Mouse (Mus musculus) kidney, embryonic 16.5 days (tissue): Measurements from ENCODE around the gene Zfp219. TPM values are rescaled to one million over a fixed set of nuclear protein-coding genes. Genes with fewer than 3 reads are reported as not detected.

ENCODE experiments used
- ATAC-seq: fragments of 200-750 bp; cut with Nextera tagmentation; 2 replicates; pipeline ENCODE4 v1.8.0; 2017; ENCODE audit warnings: moderate TSS enrichment; ENCODE audit not compliant: low FRiP score, low TSS enrichment
- H3K27ac ChIP-seq: fragments of 300-500 bp; sonication (generic); 2 replicates; pipeline ENCODE4 v1.5.1; 2014; ENCODE audit warnings: low read length
- H3K27me3 ChIP-seq: fragments of 300-500 bp; sonication (generic); 2 replicates; pipeline ENCODE4 v1.6.1; 2014; ENCODE audit warnings: low read length, control low read depth, mixed read lengths; ENCODE audit not compliant: insufficient read depth
- H3K36me3 ChIP-seq: fragments of 300-500 bp; sonication (generic); 2 replicates; pipeline ENCODE4 v1.6.1; 2014; ENCODE audit warnings: low read length, control low read depth, mixed read lengths; ENCODE audit not compliant: insufficient read depth
- H3K4me1 ChIP-seq: fragments of 300-500 bp; sonication (generic); 2 replicates; pipeline ENCODE4 v1.6.1; 2014; ENCODE audit warnings: low read length, control low read depth, mixed read lengths; ENCODE audit not compliant: insufficient read depth
- H3K4me2 ChIP-seq: fragments of 300-500 bp; sonication (generic); replicated peaks from 2 replicates; pipeline ENCODE4 v1.6.1; 2014; ENCODE audit warnings: low read depth, low read length
- H3K4me3 ChIP-seq: fragments of 300-500 bp; sonication (generic); 2 replicates; pipeline ENCODE4 v1.5.1; 2014; ENCODE audit warnings: mild to moderate bottlenecking, low read length
- H3K9ac ChIP-seq: fragments of 300-500 bp; sonication (generic); replicated peaks from 2 replicates; pipeline ENCODE4 v1.6.1; 2014; ENCODE audit warnings: low read length
- H3K9me3 ChIP-seq: fragments of 300-500 bp; sonication (generic); 2 replicates; pipeline ENCODE4 v1.6.1; 2016; ENCODE audit warnings: low read length, control low read depth
- WGBS: fragments of 180-500 bp; shearing (Covaris S2); extraction: QIAGEN DNeasy Blood & Tissue Kit; methylation state at CpG from one replicate; pipeline ENCODE4 v1.1.7; 2014; 5-methylcytosine and 5-hydroxymethylcytosine counted together
- polyA plus RNA-seq: library from polyadenylated mRNA; unstranded; fragments of >200 nt; fragmentation: Nextera tagmentation; extraction: Ambion mirVana; gene quantifications from 2 replicates; pipeline ENCODE4 v1.2.1, GENCODE M21; 2015

The Zfp219 gene
- polyA plus RNA-seq, 1 experiment from 2014 or later: 39.2 TPM

GRCm38 (mm10) chr14:51960316-51960715 lies 60.2 kb downstream of the Zfp219 start:
- Histone ChIP-seq H3K4me1 (no peaks in the 10 kb centered on the region), H3K9ac (no peak overlapping the region), H3K36me3 (no peaks in the 10 kb centered on the region), H3K4me2 (no peak overlapping the region), H3K27me3 (no peaks in the 10 kb centered on the region), H3K4me3 (no peak overlapping the region), H3K27ac (no peak overlapping the region), H3K9me3 (peaks cover 4% of the 10 kb centered on the region)
- no peak for ATAC-seq
- WGBS: 83% methylated on average over 2 of the region's 2 CpGs

Other genes starting within 250 kb of the Zfp219 start
- not detected in 2 replicates for gene Ang4, start 247.1 kb downstream of the Zfp219 start, polyA plus RNA-seq
- gene AY358078, start 220.7 kb downstream of the Zfp219 start, polyA plus RNA-seq: not detected in 2 replicates
- not detected in 2 replicates for gene Ear6, start 167.0 kb downstream of the Zfp219 start, polyA plus RNA-seq
- 49.1 and 57.3 TPM in 2 replicates for gene Mettl17, start 135.9 kb downstream of the Zfp219 start, polyA plus RNA-seq
- gene Slc39a2, start 127.8 kb downstream of the Zfp219 start, polyA plus RNA-seq: 0.30 and 0.50 TPM in 2 replicates
- 52.0 and 59.5 TPM in 2 replicates for gene Ndrg2, start 106.6 kb downstream of the Zfp219 start, polyA plus RNA-seq
- gene Tppp2, start 102.3 kb downstream of the Zfp219 start, polyA plus RNA-seq: not detected in 2 replicates
- not detected in 2 replicates for gene Rnase13, start 98.0 kb downstream of the Zfp219 start, polyA plus RNA-seq
- gene Arhgef40, start 36.0 kb downstream of the Zfp219 start, polyA plus RNA-seq: 92.1 and 97.8 TPM in 2 replicates
- 1.0 and 1.6 TPM in 2 replicates for gene Tmem253, start 5.1 kb downstream of the Zfp219 start, polyA plus RNA-seq
- not detected in 2 replicates for gene Olfr221, start 21.7 kb upstream of the Zfp219 start, polyA plus RNA-seq
- gene Hnrnpc, start 83.3 kb upstream of the Zfp219 start, polyA plus RNA-seq: 659 and 687 TPM in 2 replicates
- 67.4 and 74.1 TPM in 2 replicates for gene Rpgrip1, start 90.0 kb upstream of the Zfp219 start, polyA plus RNA-seq
- gene Supt16, start 176.7 kb upstream of the Zfp219 start, polyA plus RNA-seq: 51.1 and 60.0 TPM in 2 replicates
- 27.5 and 34.9 TPM in 2 replicates for gene Chd8, start 237.0 kb upstream of the Zfp219 start, polyA plus RNA-seq